Mouse (Mus musculus) intestine, postnatal 0 days (tissue): ENCODE results near the gene Lrrc57. TPM values are rescaled to one million over a fixed set of nuclear protein-coding genes. Genes with fewer than 3 reads are reported as not detected.
A peak's percentile ranks its signal among the peaks of the same experiment; 100 is the strongest.

Experiments used
- ATAC-seq: fragments of 200-750 bp; cut with Nextera tagmentation; 2 replicates; pipeline ENCODE4 v1.8.0; 2017; ENCODE audit warnings: mild to moderate bottlenecking, moderate TSS enrichment, moderate library complexity
- H3K27ac ChIP-seq: fragments of 300-500 bp; sonication (generic); 2 replicates; pipeline ENCODE4 v1.5.1; 2014; ENCODE audit warnings: mild to moderate bottlenecking, low read depth, low read length, moderate library complexity
- H3K27me3 ChIP-seq: fragments of 300-500 bp; sonication (generic); replicated peaks from 2 replicates; pipeline ENCODE4 v1.6.1; 2014; ENCODE audit warnings: low read length, mixed read lengths; ENCODE audit not compliant: control insufficient read depth, insufficient read depth
- H3K36me3 ChIP-seq: fragments of 300-500 bp; sonication (generic); 2 replicates; pipeline ENCODE4 v1.6.1; 2014; ENCODE audit warnings: mild to moderate bottlenecking, moderate library complexity; ENCODE audit not compliant: control insufficient read depth, insufficient read depth
- H3K4me1 ChIP-seq: fragments of 300-500 bp; sonication (generic); replicated peaks from 2 replicates; pipeline ENCODE4 v1.6.1; 2014; ENCODE audit warnings: antibody characterized with exemption, low read length, mixed read lengths; ENCODE audit not compliant: control insufficient read depth, insufficient read depth
- H3K4me2 ChIP-seq: fragments of 300-500 bp; sonication (generic); replicated peaks from 2 replicates; pipeline ENCODE4 v1.6.1; 2014; ENCODE audit warnings: low read depth, mild to moderate bottlenecking, moderate library complexity
- H3K4me3 ChIP-seq: fragments of 300-500 bp; sonication (generic); 2 replicates; pipeline ENCODE4 v1.5.1; 2014; ENCODE audit warnings: low read depth, low read length
- H3K9ac ChIP-seq: fragments of 300-500 bp; sonication (generic); 2 replicates; pipeline ENCODE4 v1.6.1; 2014; ENCODE audit warnings: mild to moderate bottlenecking, low read depth, low read length
- H3K9me3 ChIP-seq: fragments of 300-500 bp; sonication (generic); 2 replicates; pipeline ENCODE4 v1.6.1; 2016; ENCODE audit warnings: mixed run types; ENCODE audit not compliant: control insufficient read depth
- CTCF ChIP-seq: sonication (generic); IDR thresholded peaks from 2 replicates; pipeline ENCODE4 v1.5.1; 2016; ENCODE audit warnings: low read depth, mild to moderate bottlenecking, control low read depth, antibody characterized with exemption, moderate library complexity
- WGBS: fragments of 180-500 bp; shearing (Covaris S2); extraction: QIAGEN DNeasy Blood & Tissue Kit; methylation state at CpG from one replicate; pipeline ENCODE4 v1.1.7; 2014; 5-methylcytosine and 5-hydroxymethylcytosine counted together
- polyA plus RNA-seq: library from polyadenylated mRNA; unstranded; fragments of >200 nt; fragmentation: Nextera tagmentation; extraction: Ambion mirVana; gene quantifications from 2 replicates; pipeline ENCODE4 v1.2.1, GENCODE M21; 2015

Gene Lrrc57
- polyA plus RNA-seq, 1 experiment from 2014 or later = 23.6 TPM

DNA sequence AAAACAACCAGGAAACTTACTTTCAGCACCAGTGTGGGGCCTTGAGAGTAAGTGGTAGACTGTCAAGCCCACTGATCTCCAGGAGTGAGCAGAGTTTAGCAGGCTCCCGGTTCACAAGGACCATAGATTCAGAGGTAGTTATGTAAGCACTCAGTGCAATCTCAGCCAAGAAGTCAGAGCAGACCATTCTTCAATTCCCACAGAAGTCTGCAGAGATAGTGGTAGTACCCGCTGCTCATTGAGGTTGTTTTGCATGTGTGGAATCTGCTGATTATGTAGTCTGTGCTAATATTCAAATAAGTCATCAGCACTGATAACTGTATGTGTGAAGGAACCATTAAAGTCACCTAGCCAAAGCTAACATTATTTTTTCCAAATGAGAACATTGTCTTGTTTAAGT lies 21.3 kb upstream of the Lrrc57 start:
- Histone ChIP-seq H3K27me3 (no peaks in the 10 kb centered on the region), H3K9me3 (no peaks in the 10 kb centered on the region), H3K4me2 (0 out of 2 replicates have a peak overlapping the region, but pooled peaks have one; percentile 3), H3K4me3 (no peak overlapping the region), H3K27ac (no peak overlapping the region), H3K4me1 (0 out of 2 replicates have a peak, but pooled peaks cover 3% of the 10 kb centered on the region), H3K36me3 (0 out of 2 replicates have a peak, but pooled peaks cover 12% of the 10 kb centered on the region), H3K9ac (no peak overlapping the region)
- no peak for TF ChIP-seq CTCF
- no peak for ATAC-seq
- 62% methylated on average over 2 of the region's 2 CpGs for WGBS

- WGBS = 81% methylated on average over 2 of the region's 2 CpGs
- H3K27ac ChIP-seq = no peak overlapping the region
- H3K9ac ChIP-seq = no peak overlapping the region
- peak overlapping the region; percentile 75; the same call in 1 of the 2 replicates for H3K4me2 ChIP-seq
- H3K4me1 ChIP-seq = 0 out of 2 replicates have a peak, but pooled peaks cover 3% of the 10 kb centered on the region
- no peak overlapping the region for H3K4me3 ChIP-seq
- no peak for ATAC-seq
- TF ChIP-seq CTCF = no peak
- H3K9me3 ChIP-seq = no peaks in the 10 kb centered on the region
- H3K36me3 ChIP-seq = 0 out of 2 replicates have a peak, but pooled peaks cover 8% of the 10 kb centered on the region
- H3K27me3 ChIP-seq = no peaks in the 10 kb centered on the region
These were observed 20.9 kb upstream of the Lrrc57 start for GRCm38 (mm10) chr2:120630246-120630645.

GRCm38 (mm10) chr2:120628886-120629735 lies 19.8 kb upstream of the Lrrc57 start, which contains the start of gene Stard9:
TSS of gene Stard9 (plus strand) at chr2:120629121.
- Histone ChIP-seq H3K27ac (no peak within 1 kb of the TSS), H3K27me3 (no peaks in the 10 kb centered on the region), H3K4me1 (0 out of 2 replicates have a peak, but pooled peaks cover 3% of the 10 kb centered on the region), H3K9me3 (no peaks in the 10 kb centered on the region), H3K4me2 (peak within 1 kb of the TSS; percentile 75), H3K36me3 (no peaks in the 10 kb centered on the region), H3K4me3 (peak within 1 kb of the TSS; percentile 61), H3K9ac (peak within 1 kb of the TSS; percentile 37; the same call in 1 of the 2 replicates)
- peak; percentile 100 for ATAC-seq
- peak; percentile 32 for TF ChIP-seq CTCF
- WGBS = 3% methylated on average over 33 of the region's 36 CpGs

- ATAC-seq = no peak; the same call in 1 of the 2 replicates
- no peak overlapping the region for H3K27ac ChIP-seq
These were observed 19.0 kb upstream of the Lrrc57 start for GRCm38 (mm10) chr2:120628076-120628865.

GRCm38 (mm10) chr2:120622920-120623319 lies 13.6 kb upstream of the Lrrc57 start:
- H3K9me3 ChIP-seq = no peaks in the 10 kb centered on the region
- no peak overlapping the region for H3K4me3 ChIP-seq
- H3K4me2 ChIP-seq = no peak overlapping the region
- no peak overlapping the region for H3K27ac ChIP-seq
- H3K9ac ChIP-seq = no peak overlapping the region
- peaks cover 13% of the 10 kb centered on the region; the same call in 1 of the 2 replicates for H3K36me3 ChIP-seq
- H3K27me3 ChIP-seq = no peaks in the 10 kb centered on the region
- no peaks in the 10 kb centered on the region for H3K4me1 ChIP-seq
- ATAC-seq = no peak
- no peak for TF ChIP-seq CTCF

More at GRCm38 (mm10) chr2:120628076-120628865, 19.0 kb upstream of the Lrrc57 start:
- no peak for TF ChIP-seq CTCF
- Histone ChIP-seq H3K4me1 (0 out of 2 replicates have a peak, but pooled peaks cover 3% of the 10 kb centered on the region), H3K9ac (0 out of 2 replicates have a peak overlapping the region, but pooled peaks have one; percentile 37), H3K36me3 (no peaks in the 10 kb centered on the region), H3K9me3 (no peaks in the 10 kb centered on the region), H3K27me3 (no peaks in the 10 kb centered on the region), H3K4me3 (peak overlapping the region; percentile 61), H3K4me2 (peak overlapping the region; percentile 75)
- WGBS = 26% methylated on average over 10 of the region's 10 CpGs

- H3K4me1 ChIP-seq = no peaks in the 10 kb centered on the region
- no peaks in the 10 kb centered on the region for H3K9me3 ChIP-seq
- no peak for ATAC-seq
- H3K27me3 ChIP-seq = no peaks in the 10 kb centered on the region
- H3K4me2 ChIP-seq = no peak overlapping the region
- no peak overlapping the region for H3K9ac ChIP-seq
- TF ChIP-seq CTCF = peak; percentile 55
- H3K27ac ChIP-seq = no peak overlapping the region
- H3K4me3 ChIP-seq = no peak overlapping the region
- H3K36me3 ChIP-seq = peaks cover 33% of the 10 kb centered on the region
- WGBS = 100% methylated on average over 1 of the region's 1 CpGs
These were observed 10.2 kb upstream of the Lrrc57 start for GRCm38 (mm10) chr2:120619538-120619937.
